Mouse (Mus musculus): ENCODE results near the gene Ppp5c.

Gene Ppp5c

DNA sequence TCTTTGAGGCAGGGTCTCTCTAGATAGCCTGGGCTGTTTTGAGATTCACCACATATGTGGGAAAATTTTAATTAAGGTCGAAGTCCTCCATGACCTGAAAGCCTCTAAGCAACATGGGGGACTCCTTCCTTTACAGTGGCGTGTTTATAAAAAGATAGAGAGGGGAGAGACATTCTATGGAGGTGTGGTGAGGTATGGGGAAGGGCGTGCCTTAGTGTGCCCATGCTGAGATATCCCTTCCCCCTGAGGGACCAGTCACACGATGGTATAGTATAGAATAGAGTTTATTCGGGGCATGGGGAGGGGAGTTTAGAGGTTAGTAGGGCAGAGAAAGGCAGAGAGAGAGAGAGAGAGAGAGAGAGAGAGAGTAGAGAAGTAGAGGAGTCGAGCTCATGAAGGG lies 49.6 kb downstream of the Ppp5c start:
- DNase-seq = no peak

DNA sequence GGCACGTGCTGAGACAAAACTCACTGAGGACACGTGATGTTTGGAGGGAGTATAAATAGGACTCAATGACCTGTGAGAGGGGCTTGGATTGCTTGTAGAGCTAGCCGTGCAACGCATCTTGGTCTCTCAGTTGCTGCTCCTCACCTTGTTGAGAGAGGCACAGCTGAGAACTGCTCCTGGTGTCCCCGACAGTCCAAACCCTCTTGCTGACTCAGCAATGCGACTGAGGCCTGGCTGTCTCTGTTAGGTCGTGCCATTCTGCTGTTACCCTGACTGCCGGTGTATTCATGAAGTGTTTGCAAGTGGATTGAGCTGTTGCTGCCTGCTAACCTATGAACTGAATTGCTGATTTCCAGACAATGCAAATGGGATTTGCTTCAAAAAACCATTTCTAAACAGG lies 51.4 kb downstream of the Ppp5c start:
- DNase-seq = no peak

GRCm38 (mm10) chr7:16974018-16974417 lies 53.7 kb downstream of the Ppp5c start:
- no peak for DNase-seq

GRCm38 (mm10) chr7:16971160-16971559 lies 56.6 kb downstream of the Ppp5c start:
- DNase-seq = no peak

GRCm38 (mm10) chr7:16968414-16968813 lies 59.3 kb downstream of the Ppp5c start:
- no peak for DNase-seq

- no peak for DNase-seq
Observed at GRCm38 (mm10) chr7:16961678-16962077, 66.0 kb downstream of the Ppp5c start.

DNA sequence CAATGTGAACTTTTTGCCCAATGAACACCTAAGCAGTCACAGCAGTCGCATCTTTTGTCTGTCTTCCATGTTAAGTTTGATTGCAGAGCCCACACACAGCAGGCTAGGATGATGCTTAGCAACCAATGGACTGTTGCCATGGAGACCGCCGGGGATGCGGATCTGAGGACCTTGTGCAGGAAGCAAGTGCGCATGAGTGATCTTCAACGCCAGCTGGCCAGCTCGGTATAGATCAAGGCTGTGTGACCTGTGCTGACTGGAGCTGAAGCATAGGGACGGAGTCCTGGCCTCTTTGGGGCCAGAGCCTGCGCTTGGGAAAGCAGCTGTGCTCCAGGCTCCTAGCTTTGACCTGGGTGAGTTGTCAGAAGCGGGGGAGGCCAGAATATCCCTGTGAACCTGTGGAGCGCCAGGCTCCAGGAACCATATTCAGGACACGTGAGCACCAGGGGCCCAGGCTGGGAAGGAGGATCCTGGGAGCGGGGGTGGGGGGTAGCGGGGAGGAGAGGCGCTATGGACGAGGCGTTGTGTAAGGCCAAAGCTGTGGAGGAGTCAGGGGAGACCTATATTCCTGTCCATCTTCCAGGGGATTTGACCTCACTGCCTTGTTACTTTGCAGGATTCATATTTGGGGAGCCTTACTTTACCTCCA lies 68.1 kb downstream of the Ppp5c start, which contains the start of gene Pnmal1:
Gene Pnmal1 (plus strand): TSS at position 141 of the 649 bp plus-strand sequence.
- no peak for DNase-seq

DNA sequence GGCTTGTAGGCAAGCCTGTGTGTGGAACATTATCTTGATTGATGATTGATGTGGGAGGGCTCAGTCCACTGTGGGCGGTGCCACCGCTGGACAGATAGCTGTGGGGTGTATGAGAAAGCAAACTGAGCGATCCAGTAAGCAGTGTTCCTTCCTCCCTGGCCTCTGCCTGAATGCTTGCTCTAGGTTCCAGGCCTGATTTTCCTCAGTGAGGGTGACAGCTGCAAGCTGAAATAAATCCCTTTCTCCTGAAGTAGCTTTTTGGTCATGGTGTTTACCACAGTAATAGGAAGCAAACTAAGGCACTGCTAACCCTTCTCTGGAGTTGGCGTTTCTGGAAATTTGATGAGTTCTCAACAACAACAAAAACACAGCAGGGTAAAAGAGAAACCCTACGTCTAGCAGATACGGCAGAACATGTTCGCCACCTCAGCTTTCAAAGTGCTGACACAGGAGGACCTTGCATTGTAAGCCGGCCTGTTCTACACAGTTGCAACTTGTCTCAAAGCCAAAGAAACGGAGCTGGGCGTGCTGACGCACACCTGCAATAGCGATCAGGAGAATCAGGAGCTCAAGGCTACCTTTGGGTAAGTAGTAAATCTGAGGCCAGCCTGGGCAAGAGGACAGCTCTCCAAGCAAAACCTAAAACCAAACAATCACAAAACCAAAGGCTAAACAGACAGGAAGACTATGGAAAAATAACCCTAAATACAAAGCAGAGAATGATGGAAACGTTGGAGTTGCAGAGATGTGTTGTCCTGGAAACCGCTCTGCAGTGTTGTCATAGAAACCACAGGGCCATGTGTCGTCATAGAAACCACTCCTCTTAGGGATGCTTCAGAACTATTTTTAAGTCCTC lies 71.1 kb downstream of the Ppp5c start:
- DNase-seq = no peak

GRCm38 (mm10) chr7:16955712-16956111 lies 72.0 kb downstream of the Ppp5c start:
- DNase-seq = no peak

Data from kidney, adult 11 months (tissue).